Mouse (Mus musculus) hindlimb bud, embryonic 11.5 days (tissue): Measurements from ENCODE around the gene Ccdc124.

Source experiments
- DNase-seq: peaks from one replicate; pipeline ENCODE4 v3.0.0-alpha.2; 2012; ENCODE audit warnings: low read depth, low spot score; ENCODE audit errors: extremely low spot score

Ccdc124 gene

DNA sequence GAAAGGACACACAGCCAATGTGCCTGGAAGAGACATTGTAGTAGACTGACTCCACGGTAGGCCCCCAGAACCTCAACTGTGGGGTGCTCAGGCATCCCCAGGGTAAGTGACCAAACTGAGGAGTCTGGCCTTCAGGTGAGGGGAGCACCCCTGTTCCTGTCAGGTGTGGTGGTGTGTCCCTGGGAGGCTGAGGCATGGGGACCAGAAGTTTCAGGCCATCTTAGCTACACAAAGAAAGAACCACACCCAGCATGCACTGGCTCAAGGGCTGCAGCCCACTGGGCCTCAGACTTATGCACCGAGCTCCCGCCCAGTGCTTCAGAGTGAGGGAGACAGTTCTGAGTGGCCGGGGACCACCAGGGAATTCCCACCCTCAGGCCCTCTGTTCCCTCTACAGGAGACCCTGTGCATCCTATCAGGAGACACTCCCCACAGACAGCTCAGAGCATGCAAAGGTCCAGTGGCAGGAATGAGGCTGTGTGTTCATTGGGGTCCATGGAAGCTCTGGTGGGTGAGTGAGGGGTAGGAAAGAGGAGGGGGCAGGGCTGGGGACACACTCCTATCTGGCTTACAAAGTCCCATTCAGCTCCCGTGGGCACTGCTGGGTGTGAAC, 2.4 kb downstream of the Ccdc124 start:
- no peak for DNase-seq

DNA sequence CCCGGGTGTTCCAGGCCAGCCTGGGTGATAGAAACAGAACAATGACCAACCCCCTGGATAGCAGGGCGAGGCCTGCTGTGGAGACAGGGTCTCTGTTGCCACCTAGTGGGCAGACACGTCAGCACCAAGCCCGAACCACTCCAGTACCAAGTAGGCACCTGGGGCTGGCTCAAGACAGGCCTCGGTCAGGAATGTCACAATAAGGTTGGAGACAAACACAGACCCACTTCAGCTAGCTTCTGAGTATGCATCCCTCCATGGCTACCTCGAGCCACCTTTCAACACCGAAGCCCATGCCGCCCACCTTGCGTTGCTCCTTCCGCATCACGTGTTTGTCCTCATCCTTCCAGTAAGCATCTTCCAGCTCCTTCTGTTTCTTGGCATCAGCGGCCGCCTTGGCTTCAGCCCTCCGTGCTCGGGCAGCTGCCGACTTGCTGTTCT, 4.1 kb downstream of the Ccdc124 start:
- DNase-seq, result no peak

DNA sequence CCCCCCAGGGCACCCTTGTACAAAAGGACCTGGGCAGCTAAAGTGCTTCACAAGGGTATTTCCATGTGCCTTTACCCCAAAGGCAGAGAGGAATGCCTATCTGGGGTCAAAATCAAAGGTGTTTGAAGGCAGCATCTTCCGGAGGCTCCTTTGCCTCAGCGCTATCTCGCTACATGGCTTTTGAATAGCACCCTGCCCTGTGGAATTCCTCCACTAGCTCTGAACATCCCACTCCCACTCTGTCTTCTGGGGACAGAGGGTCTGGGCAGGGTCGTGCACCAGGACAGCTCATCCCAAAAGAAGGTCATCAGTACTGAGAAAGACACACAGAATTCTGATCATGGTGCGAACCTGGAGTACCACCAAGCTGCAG, 4.5 kb downstream of the Ccdc124 start:
- no peak for DNase-seq

- no peak for DNase-seq
These were observed 5.1 kb downstream of the Ccdc124 start for GRCm38 (mm10) chr8:70868559-70869198.

DNA sequence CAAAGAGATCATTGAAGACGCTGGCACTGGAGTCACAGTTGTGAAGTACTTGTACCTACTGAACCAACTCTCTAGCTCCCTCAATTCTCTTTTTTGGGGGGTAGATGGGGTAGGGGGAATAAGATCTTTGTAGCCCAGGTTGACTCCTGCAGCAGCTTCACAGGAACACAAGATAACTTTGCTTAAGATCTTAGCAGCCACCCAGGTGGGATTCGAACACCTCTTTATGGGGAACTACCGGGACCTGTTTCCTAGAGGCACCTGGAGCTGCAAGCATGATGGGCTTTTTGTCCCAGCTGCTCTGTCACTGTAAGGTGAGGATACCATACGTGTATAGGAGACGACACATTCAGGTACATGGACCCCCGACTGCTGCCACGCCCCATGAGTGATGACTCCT, 7.2 kb downstream of the Ccdc124 start:
- DNase-seq, result no peak

GRCm38 (mm10) chr8:70866001-70866520, 7.7 kb downstream of the Ccdc124 start:
- no peak for DNase-seq

DNA sequence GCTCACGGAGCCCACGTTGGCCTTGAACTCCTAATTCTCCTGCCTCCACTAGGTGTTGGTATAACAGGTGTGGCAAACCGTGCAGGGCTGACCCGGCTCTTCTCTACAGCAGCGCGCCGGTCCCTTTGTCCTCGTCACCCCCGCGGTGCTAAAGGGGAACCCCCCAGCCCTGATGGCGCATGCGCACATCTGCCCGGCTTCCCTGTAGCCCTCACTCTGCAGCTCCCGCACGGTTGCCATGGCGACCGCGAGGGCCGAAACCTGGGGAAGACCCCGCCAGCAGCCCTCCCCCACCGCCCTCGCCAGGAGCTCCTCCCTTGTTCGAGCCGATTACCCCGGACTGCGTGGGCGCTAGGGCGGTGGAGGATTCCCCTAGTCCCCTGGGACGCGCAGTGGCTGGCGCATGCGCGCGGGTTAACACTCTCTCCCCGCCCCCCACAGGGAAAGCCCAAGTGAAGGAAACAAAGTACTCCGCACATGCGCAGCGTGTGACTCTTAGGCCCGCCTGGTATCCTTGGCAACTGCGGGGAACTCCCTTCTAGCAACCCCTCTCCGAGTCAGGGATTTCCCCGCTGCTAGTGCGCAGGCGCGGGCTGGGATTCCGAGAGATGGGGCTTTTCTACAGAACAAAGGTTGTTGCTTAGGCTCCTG, 8.3 kb downstream of the Ccdc124 start:
- DNase-seq, result peak; percentile 99

GRCm38 (mm10) chr8:70864712-70865221, 9.0 kb downstream of the Ccdc124 start:
- no peak for DNase-seq

DNA sequence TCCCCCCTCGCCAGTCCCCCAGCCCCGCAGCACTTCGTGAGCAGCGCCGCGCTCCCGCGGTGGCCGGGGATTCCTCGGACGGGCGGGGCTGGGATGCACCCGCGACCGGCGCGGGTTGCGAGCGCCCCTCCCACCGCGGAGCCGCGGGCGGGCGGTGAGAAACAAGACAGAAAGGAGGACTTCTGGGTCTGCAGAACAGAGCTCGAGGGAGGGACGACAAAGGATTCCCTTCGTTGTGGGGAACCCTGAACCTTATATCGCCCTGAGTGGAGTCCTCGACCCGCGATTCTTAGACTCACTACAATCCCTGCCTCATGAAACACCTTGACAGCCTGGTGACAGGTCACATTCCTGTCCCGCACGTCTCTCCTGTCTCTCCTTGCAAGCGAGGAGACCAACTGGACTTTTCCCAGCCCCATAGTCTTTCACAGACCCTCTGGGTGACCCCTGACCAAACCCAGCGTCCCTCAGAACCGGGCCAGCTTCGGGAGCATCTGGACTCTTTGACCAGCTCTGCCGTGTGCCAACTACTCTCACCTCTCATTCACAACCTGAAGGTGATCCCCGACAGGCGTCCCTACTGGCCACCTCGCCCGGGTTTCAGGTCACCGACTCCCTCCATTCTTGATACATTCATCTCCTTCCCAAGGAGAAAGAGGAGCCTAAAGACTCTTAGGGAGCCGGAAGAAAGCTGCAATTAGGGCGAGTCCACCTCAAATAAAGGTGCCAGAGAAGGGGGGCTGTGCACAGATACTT, 9.6 kb downstream of the Ccdc124 start:
- DNase-seq, result no peak

- no peak for DNase-seq
These were observed 10.7 kb downstream of the Ccdc124 start, which contains the start of gene Kcnn1 for GRCm38 (mm10) chr8:70862824-70863641. TSS of gene Kcnn1 (minus strand) at chr8:70863258.

GRCm38 (mm10) chr8:70857516-70857915, 16.2 kb downstream of the Ccdc124 start:
- DNase-seq, result no peak

DNA sequence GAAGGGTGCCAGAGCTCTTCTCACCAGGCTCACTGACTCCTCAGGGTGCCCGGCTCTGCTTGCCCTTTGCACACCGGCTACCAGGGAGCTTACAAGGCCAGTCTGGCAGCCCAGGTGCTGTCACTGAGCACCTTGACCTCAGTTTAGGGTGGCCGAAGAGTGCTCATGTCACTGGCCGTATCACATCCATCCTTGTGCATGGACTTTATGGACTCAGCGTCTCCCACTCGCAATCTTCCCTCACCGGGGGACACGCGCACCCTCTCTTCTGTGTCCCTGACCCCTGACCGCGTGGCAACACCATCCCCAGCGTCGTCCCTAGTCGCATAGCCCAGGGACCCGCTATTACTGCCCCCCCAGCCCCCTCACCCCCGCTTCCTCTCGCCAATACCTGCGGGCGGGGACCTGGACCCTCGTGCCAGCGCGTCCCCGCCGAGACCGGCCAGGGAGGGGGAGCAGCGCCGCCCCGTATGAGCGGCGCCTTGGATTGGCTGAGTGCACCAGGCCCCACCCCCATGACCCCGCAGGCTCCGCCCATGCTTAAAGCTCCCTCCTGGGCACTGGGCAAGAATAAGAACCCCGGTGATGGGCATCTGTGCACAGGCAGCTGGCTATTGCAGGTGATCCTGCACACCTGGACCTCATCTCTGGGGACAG, 17.1 kb downstream of the Ccdc124 start:
- DNase-seq, result no peak

DNA sequence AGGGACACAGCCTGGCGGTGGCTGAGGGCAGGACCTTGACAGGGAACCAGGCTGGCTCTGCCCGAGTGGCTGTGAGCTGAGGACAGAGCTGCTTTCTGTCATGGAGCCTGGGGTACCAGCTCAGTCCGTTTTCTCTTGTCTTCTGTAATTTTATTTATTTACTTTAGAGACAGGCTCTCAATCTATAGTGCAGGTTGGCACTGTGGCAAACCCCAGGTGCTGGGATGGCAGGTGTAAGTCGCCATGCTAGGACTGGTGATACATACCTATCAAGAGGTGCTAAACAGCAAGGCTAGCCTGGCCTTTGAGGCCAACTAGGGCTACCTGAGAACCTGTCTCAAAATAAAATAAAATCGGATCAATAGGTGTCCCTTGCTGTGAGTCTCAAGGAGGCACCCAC, 17.7 kb downstream of the Ccdc124 start:
- no peak for DNase-seq

DNA sequence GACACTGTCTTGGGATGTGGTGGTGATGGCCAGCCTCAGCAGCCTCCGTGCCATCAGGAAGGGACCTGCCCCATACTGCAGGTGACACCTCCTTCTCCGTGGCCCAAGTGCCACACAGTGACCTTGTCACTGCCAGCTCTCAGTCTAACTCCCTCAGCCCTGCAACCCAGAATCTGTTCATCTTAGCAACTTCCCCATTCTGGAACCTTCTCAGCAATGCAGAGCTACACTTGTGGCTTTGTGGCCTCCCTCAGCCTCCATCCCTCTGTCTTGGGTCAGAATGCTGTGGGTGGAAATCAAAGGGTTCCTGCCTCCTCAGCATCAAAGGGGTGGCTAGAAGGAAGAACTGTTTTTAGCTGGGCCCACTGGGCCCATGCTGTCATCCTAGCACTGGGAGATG, 19.9 kb downstream of the Ccdc124 start:
- DNase-seq, result no peak

- DNase-seq, result no peak
These were observed 21.0 kb downstream of the Ccdc124 start for GRCm38 (mm10) chr8:70852595-70853231.

- no peak for DNase-seq
These were observed 21.9 kb downstream of the Ccdc124 start for GRCm38 (mm10) chr8:70851837-70852236.

- DNase-seq, result no peak
These were observed 22.8 kb downstream of the Ccdc124 start for GRCm38 (mm10) chr8:70850947-70851346.

DNA sequence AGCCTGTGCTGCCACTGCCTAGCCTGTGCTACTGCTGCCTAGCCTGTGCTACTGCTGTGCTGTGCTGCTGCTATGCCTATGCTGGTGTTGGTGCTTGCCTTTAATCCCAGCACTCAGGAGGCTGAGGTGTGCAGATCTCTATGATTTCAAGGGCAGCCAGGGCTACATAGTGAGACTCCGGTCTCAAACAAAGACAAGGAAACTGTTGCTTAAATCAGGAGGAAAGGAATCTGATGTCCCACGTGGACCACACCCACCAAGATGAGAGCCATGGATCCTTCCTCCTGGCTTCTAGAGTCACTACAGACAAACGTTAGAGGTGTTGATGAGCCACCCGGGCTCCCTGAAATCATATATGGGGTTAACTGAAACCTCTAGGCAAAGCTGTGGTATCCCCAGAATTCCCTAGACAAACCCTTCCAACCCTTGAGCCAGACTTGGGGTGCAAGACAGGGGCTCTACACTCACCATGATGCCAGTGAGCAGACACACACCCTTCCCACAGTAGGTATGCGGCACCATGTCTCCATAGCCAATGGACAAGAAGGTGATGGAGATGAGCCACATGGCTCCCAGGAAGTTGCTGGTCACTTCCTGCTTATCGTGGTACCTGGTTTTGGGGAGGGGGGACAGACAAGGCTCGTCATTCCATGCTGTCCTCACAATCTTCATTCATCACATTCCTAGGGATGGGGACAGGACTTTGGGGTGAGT, 23.4 kb downstream of the Ccdc124 start:
- DNase-seq, result no peak
